Mouse (Mus musculus): ENCODE measurements around the gene Col16a1. TPM values are rescaled to one million over a fixed set of nuclear protein-coding genes. Genes with fewer than 3 reads are reported as not detected.

The Col16a1 gene
- total RNA-seq, 2 experiments from 2014 or later = 17.9 to 26.0 TPM

DNA sequence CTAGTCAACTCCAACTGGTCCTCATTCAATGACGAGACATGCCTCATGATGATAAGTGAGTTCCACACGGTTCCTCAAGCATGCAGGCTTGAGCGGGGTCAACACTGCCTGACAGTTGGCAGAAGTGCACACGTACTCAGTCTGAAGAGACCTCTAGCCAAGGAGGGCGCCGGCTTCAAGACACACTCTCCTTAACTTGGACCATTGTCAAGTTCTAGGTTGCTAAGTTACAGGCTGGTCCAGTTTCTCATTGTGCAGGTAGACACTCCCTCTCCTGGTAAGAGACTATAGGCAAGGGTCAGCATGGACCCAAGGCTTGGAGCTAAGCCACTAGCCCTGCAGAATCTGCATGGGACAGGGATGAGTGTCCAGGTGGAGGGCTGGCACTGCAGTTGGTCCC, 77.5 kb downstream of the Col16a1 start:
- no peak for DNase-seq (ENCODE audit: low spot score in 2 of 2)

DNA sequence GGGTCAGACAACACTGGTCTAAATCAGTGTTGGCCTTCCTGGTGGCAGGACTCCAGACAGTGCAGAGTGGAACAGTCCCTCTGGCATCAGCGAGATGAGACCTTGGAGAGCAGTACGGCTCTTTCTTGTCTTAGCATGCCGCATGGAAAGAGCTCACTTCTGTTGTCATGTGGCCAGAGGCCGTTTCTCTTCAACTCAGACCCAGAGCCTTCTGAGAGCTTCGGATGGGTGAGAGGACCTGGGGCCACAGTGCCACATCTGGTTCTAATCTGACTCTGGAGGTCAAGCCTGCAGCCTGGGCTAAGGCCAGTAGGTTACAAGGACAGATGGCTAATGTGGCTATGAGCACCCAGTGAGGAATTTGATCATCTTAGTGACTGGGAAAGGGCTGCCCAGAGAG, 78.3 kb downstream of the Col16a1 start:
- DNase-seq (ENCODE audit: low spot score in 2 of 2) = no peak

DNA sequence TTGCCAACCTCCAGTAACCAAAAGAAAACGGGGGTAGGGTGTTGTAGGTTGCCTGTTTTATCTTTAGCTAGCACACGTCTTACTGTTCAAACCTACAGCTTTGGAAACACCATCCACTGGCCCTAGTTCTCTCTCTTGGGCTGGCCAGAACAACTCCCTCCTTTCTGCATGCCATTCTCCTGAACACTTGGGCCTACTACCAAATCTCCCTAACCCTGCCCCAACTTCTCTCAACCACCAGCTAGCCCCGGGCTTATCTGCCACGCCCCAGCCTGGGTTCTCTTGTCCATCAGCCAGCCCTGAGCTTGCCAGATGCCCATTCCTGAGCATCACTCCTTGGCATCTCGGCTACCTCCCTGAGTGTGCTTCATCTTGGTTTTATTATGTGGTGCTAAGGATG, 81.3 kb downstream of the Col16a1 start:
- no peak for DNase-seq (ENCODE audit: low spot score in 2 of 2)

DNA sequence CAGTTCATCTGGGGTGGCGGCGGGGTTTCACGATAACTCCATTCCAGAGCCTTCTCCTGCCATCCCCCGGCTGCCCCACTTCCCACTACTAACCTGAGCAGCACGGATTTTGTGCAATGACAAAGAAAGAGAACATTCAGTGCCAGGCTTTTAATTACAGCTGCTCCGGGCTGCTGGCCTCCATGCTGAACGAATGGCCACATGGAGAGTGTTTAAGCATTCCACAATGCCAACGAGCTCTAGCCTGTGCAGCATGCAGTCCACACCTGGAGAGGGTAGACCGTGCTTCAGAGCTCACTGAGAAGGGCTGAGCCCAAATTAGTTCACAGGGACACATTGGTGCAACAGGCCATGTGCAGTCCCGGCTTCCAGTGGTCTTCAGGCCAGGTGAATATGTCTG, 82.4 kb downstream of the Col16a1 start:
- no peak for DNase-seq (ENCODE audit: low spot score in 2 of 2)

DNA sequence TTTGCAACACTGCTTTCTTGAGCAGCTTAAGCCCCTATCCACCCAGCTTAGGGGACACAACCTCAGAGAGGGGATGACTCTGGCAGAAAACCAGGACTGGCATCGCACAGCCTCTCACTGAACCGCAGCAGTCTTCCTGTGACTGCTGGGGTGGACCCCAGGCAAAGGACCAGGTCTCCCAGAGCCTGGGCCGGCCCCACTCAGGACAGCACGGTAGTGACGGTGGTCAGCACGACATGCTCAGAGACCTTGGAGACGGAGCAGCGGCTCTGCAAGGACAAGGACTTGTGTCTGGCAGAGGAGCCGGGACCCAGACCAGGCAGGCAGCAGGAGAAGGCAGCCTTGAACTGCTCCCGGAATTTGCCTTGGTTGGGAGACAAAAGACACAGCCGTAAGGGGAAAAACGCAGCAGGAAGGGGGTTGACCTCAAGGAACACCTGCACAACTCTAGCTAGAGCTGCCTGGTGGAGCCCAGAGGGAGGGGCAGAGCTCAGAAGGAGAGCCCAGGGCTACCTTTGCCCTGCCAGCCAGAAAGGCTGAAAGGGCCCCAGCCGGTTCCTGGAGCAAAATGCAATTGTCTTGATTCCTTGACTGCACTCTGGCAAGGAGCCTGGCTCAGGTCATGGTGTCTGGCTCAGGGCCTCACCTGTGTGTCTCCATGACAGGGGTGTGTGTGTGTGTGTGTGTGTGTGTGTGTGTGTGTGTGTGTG, 83.2 kb downstream of the Col16a1 start:
- peak in 1 of 2 experiments; percentile 15 for DNase-seq (ENCODE audit: low spot score in 2 of 2)

DNA sequence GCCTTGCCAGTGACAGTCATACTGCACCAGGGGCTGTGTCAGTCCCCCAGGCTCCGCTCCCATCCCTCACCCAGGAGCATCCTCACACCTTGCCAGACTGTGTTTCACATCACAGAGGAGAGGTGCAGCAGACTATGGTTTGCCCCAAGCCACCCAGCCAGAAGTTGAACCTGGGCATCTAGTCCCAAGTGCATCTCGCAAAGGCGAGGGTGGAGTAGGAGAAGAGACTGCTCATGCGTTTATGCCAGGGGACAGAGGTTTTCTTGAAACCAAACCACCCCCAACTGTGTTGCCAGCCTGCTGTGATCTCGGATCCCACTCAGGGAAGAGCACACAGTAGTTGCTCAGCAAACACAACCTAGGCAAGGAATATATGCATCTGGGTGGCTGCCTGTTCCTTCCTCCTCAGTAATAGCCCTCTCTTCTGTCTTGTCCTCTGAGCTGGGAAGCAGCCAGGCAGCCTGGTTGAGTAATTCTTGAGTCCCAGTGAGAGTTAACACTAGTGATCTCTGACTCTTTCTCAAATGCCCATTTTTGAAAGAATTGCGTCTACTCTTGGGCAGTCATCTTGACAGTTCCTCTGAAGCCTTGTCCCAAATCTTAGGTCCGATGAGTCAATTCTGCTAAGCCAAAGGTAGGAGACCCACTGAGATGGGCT, 83.9 kb downstream of the Col16a1 start:
- DNase-seq (ENCODE audit: low spot score in 2 of 2) = no peak

DNA sequence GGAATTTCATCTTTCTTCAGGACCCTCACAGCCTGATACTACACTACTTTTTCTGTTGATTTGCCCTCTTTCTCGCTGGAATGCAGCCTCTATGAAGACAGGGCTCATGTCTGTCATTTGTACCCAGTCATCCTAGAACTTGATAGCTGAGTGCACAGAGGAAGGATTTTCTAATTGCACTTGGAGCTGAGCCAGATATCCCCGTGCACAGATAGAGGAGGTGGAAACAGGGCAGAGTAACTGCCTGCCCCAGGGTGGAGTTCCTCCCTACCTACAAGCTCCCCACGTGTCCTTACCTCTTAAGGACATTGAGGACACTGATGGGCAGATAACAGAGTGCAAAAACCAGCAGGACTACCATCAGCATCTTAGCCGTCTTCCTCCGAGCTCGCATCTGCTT, 85.8 kb downstream of the Col16a1 start:
- DNase-seq (ENCODE audit: low spot score in 2 of 2) = no peak

DNA sequence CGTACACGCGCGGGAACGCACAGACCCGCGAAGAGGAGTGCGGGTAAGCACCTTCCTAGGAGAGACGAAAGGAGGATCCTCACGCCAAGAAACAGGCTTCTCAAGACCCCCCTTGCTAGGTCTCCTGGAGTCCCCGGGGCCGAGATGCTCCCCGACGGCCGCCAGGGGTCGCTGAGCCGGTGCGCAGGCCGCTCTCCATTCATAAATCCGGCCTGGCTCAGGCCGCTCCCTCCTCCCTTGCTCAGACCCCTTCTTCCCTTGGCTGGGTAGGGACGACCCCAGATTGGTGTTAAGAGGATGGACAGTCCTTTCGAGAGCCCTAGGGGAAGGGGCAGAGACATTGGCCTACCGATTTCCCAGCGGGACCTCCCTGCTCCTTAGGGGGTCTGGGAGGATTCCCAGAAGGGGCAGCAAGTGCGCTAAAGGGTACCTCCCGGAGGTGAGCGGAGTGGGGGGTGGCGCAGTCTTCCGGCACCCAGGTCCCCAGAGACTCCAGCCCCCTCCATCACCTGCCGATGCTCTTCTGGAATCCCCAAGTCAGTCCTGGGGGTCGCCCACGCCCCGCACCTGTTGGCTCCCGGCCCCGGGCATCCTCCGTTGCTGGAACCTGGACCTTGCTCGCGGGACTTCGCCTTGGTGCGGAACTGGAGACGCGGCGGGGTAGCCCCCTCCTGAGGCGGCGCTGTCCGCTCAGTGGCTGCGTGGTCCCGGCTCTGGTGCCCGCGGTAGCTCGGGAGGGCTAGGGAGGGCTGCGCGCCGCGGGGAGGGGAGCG, 91.0 kb downstream of the Col16a1 start:
- peak; percentile 82 to 89 for DNase-seq (ENCODE audit: low spot score in 2 of 2)

DNA sequence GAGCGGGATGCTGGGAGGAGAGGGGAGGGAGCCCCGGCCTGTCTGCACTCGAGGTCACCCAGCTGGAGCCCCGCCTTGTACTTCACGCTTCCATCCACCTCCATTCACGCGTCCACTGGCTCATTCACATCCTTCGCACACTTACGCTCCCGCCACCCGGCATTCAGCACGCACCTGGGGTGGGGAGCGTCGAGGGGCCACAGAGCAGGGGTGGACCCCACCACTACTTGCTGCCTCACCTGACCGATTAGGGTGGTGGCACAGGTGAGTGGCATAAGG, 91.5 kb downstream of the Col16a1 start, which contains the start of gene Hcrtr1:
Hcrtr1 (minus strand) TSS at position 146 of the 279 bp plus-strand sequence.
- DNase-seq (ENCODE audit: low spot score in 2 of 2) = no peak

DNA sequence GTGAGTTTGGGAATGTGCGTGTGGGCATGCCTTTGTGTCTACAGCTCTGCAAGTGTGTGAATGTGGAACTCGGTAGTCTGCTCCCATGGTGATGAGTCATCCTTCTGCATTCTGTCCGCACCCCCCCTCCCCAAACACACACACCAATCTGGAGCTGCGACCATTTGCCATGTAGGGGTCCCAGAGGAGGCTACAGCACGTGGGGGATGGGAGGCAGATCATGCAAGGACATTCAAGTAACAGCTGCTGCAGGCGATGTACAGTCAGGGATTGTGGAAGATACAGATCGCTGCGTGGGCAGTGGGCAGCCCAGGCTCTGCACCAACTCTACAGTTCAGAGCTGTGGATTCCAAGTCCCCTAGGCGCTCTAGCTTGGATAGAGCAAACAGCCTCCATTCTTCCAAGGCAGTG, 93.4 kb downstream of the Col16a1 start:
- DNase-seq (ENCODE audit: low spot score in 2 of 2) = peak; percentile 54 to 60

DNA sequence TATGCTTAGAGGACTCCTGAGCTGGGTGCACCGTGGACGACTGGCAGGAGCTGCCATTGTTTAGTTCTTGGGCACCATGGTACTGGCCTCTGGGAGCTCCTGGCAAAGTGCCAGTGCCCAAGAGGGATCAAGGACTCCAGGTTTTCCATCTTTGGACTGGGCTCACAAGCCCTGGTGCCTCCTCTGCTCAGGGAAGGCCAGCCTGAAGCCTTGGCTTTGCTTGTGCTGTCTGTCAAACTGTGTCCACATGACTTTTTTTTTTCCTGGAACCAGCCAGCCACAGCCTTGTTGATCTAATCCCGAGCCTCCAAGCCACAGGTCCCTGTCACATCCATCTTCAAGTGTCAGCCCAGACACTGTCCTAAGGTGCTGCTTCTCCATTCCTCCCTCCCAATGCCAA, 94.1 kb downstream of the Col16a1 start:
- DNase-seq (ENCODE audit: low spot score in 2 of 2) = no peak

DNA sequence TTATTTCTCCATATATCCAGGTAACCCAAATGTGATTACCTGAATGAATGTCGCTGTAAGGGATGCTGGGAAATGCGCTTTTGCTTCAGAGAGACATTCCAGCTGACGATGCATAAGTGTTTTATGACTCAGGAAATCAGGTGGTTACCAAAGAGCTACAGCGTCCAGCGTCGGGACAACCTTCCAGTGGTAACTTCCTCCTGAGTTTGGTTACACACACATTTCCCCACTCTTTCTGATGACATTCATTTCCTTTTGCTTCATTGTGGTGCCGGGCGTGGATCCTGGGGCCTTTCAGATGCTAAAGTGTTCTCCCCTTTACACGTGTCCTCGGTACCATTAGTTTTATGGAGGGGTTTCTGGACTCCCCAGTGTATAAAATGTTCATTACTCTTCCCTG, 100.8 kb downstream of the Col16a1 start:
- no peak for DNase-seq (ENCODE audit: low spot score in 2 of 2)

Other genes with a start within 250 kb of the Col16a1 start
- 100 to 1,000 TPM; 125 to 136 TPM for gene Ptp4a2, start 236.6 kb upstream of the Col16a1 start, total RNA-seq (2021)
- under 1 TPM; 0.18 to 0.48 TPM for gene Spocd1, start 118.6 kb upstream of the Col16a1 start, total RNA-seq (2021)
- gene Adgrb2, start 63.0 kb upstream of the Col16a1 start, total RNA-seq (2021) = 100 to 1,000 TPM; 390 to 419 TPM
- 10 to 100 TPM; 37.4 to 39.7 TPM for gene Pef1, start 54.7 kb downstream of the Col16a1 start, total RNA-seq (2021)
- gene Hcrtr1, start 91.5 kb downstream of the Col16a1 start, total RNA-seq (2021) = 10 to 100 TPM; 12.5 to 14.3 TPM
- 1 to 10 TPM; 3.3 TPM for gene Tinagl1, start 127.3 kb downstream of the Col16a1 start, total RNA-seq (2021)
- not detected for gene Gm853, start 174.6 kb downstream of the Col16a1 start, total RNA-seq (2021)
- gene Serinc2, start 231.4 kb downstream of the Col16a1 start, total RNA-seq (2021) = 1 to 10 TPM; 6.3 to 6.4 TPM